Mouse (Mus musculus): Measurements from ENCODE around the gene Slc52a3.

Gene Slc52a3

DNA sequence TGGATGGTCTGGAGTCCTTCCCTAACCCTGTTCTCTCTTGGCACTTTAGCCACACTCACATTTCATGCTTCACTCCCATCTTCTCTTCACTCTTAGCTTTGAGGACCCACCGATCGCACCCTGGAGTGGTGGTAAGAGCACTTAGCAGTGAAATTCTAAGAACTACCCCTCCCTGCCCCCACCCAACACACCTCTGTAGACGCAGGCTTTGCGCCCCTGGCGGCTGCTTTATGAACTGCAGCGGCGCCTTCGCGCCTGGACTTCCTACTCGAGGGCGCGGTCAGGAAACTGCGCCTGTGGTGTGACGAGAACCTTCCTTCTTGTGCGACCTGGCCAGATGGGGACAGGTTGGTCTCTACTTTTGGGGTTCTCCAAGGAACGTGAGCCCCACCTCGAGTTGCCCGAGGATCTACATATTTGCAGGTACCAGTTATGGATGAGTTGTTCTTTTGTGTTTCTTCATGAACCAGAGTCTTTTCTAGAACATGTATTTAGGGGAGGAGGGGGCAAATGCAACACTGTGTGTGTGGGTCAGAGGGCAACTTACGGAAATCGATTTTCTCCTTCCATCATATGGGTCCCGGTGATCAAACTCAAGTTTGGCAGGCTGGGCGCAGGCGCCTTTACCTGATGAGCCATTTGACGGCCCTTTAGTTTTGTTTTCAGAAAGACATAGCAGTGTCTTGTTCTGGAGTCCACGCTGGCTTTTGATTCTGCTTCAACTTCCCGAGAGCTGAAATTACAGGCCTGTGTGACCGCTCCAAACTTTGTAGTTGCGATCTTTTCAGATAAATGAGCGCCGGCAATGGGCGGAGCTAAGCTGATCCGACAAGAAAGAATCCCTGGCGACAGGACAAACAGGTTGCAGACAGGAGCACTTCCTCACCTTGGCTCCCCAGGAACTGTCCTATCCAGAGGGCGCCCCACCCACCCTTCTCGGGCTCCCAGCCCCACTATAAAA is at the start of gene Slc52a3:
Slc52a3 (plus strand) TSS at position 283 of the 961 bp plus-strand sequence.
- peak; percentile 98 for DNase-seq

DNA sequence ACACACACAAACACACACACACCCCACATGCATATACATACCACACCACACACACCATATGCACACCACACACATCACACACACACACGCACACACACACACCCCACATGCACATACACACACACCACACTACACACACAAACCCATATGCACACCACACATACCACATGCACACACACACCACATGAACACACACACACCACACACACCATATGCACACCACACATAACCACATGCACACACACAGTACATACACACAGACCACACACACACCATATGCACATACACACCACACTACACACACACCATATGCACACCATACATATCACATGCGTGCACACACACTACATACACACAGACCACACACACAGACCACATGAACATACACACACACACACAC is 48.7 kb upstream of the Slc52a3 start:
- DNase-seq: no peak

DNA sequence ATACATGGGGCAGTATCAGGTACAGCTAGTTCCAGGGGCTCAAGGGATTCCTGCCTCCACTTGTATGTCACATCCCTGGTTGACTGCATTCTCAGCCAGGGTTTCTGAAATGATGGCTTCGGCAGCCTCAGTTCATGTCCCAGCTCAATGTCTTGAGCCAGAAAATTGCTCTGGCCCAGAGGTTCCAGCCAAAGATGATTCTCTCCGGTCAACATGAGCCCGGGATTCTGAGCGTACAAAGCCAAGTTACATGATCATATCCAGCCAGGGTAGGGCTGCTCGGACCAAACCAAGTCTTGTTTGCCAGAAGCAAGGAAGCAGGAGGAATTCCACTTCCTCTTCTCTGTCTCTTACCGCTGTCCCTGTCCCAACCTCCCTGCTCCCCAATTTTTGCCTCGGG is 48.0 kb upstream of the Slc52a3 start:
- peak; percentile 97 for DNase-seq

DNA sequence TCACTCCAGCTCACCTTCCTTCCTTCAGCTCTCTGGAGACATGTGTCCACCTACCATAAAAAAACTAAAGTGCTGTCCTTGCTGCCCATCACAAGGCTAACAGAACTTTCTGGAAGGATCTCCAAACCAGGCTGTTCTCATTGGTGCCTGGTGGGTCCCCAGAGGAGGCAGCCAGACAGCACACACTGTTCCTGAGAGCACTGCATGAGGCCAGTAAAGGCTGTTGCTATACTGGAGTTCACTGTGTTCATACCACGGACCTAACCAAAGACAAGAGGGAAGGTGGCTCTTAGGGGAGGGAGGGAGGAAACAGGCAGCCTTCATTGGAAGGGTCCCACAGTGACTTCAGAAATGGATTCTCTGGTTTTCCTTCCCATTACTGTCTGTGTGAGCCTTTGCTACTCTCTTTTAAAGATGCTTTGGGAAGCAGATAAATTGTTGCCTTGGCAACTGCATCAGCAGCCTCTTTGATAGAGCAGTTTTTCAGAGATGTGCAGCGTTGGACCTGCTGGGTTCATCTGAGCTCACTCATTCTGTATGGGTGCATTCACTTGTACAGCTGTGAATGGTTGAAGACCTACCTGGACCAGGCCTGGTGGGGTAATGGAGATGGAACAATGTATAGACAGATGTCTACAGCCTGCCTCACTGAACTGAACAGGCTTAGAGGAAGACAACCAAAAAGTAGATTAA is 47.1 kb upstream of the Slc52a3 start:
- peak; percentile 93 for DNase-seq

DNA sequence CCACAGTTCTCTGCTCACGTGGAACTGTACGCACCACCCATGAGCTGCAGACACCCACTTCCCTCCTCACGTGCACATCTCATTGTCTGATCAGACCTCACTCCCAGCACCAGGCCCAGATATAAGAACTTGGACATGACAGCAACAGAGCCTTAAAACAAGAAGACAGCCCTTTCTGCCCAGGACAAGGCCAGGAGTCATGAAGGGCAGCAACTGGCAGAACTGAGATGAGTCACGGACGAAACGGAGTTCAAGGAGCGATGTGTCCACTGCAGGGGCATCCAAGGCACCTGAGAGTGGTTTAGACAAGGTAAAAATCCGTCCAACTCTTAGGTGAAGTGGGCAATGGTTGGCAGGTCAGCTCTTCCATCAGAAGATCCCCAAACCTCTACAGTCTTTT is 42.6 kb upstream of the Slc52a3 start:
- DNase-seq: no peak

DNA sequence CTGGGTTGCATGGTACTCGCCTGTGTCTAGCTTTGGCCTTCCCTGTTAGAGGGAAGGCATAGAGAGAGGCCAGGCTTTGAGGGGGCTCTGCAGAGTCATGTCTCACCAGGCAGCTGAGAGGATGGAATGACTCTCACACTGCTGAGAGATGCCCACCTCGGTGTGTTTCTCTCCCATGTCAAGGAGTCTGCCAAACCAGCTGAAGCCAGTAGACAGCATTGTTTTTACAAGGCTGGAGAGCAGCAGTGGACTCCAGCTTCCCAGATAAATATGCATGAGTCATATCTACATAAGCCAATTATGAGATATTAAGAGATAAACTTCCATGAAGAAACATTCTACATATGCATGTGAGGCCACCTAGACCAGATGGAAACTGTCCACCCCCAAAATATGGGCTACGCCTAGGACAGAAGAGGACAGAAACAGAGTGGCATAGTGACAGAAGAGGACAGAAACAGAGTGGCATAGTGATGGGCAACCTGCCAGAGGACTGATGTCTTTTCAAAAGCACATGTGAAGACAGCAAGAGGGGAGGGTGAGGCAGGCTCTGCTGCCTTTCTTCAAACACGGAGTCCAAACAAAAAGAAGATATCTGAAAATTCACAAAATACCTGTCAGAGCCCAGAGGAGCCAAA is 39.7 kb upstream of the Slc52a3 start:
- DNase-seq: no peak

DNA sequence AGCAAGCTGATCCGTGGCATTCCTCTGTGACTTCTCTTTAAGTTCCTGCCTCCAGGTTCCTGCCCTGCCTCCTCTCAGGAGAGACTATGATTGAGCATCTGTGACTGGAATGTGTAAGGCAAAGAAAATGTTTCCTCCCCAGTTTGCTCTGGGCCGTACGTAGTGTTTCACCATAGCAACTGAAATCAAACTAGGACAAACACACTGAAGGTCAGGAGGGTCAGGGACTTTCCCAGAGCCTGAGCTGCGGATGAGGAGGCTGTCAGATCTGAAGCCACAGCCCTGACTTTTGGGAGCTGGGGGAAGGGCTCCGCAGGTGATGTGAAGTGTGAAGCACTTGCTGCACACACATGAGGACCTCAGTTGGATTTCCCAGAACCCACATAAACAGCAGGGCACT is 37.0 kb upstream of the Slc52a3 start:
- peak; percentile 96 for DNase-seq

DNA sequence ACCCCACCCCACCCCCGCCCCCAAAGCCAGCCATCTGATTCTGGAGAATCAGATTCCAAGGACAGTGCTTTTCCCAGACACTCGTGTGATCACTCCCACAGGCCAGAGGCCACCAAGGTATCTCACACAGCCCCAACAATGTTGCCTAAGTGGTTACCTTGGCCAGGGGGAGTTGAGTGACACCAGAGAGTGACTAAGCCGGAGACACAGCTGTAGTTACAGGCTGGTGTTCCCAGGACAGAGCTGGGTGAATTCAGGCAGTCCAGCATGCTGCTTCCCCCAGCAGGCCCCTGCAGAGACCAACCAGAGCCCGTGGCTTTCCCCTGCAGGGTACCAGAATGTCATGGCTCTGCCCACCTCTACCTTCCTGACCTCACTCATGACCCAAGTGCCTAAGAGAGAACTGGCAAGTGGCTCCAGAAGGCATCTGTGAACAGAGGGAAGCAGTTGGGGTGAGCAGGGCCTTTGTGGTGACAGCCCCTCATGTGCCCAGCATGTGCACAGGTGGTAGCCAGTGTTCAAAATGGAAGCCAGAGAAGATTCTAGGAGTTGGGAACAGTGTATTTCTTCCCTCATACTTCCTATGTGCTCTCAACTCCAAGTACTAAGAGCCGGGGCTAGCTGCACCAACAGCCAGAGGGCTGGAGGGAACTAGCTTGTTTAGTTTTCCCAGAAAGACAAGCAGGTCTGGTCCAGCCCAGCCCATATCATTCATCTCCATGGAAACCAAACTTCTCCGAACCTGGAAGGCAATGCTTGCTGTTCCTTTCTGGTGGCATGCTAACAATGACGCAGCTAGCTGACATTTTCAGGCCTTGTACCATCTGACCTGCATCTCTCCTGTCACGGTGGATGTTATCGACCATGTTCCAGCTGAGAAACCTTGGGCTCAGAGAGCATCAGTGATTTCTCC is 34.8 kb upstream of the Slc52a3 start:
- peak; percentile 83 for DNase-seq

DNA sequence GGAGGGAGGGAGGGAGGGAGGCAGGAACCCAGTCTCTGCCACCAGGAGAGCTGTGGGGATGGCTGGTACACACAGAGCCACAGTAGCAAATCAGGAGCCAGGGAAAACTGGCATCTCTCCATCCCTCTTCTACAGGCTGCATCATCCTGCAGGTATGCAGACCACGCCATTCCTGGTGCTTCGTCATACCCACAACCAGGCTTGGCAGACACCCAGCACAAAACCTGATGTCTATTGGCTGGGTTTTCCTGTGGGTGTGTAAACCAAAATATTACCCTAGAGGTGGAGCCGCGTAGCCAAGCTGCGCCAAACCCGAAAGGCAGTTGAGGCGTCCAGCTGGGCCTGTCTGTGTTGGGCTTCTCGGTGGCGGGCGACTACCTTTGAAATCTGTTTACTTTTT is 33.8 kb upstream of the Slc52a3 start:
- peak; percentile 97 for DNase-seq

DNA sequence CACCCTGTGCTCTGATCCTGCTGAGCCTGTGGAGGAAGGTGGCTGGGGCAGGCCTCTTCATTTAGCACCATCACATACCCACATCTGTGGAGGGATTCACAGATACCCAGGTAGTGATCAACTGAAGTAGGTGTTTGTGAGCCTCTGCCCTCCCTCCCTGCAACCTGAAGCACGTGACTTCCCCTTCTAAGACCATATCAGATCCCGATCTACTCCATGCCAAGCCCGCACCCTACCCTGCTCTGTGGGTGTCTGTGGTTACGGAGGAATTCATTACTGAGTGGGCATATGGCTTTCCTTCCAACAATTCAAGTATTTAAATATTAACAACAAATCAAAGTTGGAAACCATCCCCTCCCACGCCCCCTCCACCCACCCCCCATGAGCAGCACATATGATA is 33.0 kb upstream of the Slc52a3 start:
- DNase-seq: peak; percentile 80

DNA sequence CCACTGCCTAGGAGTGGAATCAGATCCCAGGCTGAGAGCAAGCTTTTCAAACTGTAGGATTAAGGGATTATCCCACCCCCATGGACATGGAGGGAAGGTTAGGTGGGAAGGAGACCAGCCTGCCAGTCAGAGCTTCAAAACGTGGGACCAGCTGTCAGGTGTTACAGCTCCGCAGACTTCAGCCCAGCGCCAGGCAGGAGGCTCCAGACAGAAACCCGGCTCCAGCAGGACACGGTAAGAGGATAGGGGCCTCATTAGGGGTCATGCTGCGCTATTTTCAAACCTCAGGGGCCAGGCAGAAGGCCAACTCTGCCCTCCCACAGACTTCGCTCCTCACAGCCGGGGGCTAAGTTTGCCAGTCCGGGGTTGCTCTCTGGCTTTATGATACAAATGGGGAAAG is 32.3 kb upstream of the Slc52a3 start:
- peak; percentile 86 for DNase-seq

DNA sequence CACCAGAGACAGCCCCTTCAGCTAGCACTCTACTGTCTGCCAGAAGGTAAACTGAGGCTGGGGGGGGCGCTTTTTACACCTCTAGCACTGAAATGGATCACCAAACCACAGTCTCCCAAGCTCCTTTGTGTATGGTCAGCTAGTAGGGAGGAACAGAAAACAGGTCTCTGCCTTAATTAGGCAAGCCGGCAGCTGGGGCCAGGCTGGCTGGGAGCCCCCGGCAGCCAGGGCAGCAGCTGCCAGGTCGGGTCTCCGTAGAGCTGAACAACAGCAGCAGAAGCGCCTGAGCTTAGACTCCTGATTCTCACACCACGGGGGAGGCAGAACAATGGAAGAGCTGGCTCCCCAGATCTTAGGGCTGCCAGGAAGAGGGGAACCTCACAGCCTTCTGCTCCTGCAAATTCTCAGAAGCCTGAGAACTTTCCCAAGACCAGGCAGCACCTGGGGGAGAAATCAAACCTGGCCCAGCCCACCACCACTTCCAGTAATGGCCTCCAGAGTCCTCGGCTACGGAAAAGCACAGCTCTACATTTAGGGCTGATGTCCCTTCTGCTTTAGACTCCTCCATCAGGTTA is 29.0 kb upstream of the Slc52a3 start:
- DNase-seq: peak; percentile 85

DNA sequence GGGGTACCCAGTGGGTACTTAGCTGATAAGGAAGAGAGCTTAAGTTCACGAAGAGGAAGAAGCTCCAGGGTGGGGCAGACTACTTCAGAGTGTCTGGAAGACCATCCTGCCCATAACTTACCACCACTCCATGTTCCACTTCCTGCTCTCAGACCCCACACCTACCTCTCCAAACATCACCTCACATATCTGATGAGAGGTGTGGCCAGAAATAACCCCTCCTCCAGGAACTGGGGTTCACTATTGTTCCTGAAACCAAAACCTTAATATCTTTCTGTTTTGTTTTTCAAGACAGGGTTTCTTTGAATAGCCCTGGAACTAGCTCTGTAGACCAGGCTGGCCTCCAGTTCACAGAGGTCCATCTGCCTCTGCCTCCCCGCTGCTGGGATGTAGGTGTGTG is 28.5 kb upstream of the Slc52a3 start:
- no peak for DNase-seq

DNA sequence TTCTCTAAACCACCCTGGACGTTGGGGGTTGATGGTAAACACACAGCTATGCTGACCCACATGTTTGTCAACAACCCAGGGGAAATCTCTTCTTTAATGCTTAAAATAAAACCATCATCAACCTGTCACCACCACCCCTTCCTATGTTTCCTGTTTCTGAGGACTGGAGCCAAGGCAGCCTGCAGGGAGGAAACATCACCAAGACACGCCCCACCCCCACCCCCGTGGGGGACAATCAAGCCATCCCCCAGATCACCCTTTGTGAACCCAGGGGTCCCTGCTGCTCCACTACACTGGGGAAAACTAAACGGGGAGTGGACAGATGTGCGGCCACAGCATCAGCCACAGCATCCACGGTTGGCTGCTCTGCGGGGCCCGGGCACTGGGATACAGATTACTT is 27.9 kb upstream of the Slc52a3 start:
- DNase-seq: peak; percentile 96

DNA sequence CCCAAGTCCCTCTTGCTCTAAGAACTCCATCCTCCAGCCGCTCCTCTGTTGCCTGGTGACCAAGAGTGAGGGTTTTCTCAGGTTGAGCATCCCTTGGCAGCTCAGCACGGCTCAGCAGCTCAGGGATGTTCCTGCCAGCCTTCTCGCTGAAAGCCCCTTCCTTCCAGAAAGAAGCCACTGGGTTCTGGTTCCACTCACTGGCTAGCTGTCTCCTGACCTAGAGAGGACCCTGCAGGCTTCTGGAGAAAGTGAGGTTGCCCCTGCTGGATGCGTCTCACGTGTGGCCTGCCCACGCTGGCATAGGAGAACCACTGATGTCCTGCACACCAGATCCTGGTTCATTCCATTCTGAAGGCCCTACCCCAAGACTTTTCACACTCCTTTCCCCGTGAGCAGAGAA is 27.3 kb upstream of the Slc52a3 start:
- DNase-seq: peak; percentile 87

DNA sequence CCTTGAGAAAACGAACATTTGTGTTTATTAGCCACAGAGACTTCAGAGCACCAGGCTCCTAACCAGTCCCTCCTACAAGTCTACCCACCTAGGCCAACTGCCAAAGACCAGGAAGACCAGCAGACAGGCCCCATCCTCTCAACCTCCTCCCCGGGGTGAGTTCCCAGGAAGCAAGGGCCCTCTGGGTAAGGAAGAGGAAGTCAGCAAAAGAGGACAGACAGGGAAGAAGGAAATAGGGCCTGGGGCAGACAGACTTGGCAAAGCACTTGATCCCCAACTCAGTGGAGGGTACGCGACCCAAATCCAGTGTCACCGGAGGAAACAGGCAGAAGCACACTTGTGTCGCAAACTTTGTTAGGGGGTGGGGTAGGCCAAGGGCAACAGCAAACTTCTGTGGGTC is 26.9 kb upstream of the Slc52a3 start:
- DNase-seq: peak; percentile 93

DNA sequence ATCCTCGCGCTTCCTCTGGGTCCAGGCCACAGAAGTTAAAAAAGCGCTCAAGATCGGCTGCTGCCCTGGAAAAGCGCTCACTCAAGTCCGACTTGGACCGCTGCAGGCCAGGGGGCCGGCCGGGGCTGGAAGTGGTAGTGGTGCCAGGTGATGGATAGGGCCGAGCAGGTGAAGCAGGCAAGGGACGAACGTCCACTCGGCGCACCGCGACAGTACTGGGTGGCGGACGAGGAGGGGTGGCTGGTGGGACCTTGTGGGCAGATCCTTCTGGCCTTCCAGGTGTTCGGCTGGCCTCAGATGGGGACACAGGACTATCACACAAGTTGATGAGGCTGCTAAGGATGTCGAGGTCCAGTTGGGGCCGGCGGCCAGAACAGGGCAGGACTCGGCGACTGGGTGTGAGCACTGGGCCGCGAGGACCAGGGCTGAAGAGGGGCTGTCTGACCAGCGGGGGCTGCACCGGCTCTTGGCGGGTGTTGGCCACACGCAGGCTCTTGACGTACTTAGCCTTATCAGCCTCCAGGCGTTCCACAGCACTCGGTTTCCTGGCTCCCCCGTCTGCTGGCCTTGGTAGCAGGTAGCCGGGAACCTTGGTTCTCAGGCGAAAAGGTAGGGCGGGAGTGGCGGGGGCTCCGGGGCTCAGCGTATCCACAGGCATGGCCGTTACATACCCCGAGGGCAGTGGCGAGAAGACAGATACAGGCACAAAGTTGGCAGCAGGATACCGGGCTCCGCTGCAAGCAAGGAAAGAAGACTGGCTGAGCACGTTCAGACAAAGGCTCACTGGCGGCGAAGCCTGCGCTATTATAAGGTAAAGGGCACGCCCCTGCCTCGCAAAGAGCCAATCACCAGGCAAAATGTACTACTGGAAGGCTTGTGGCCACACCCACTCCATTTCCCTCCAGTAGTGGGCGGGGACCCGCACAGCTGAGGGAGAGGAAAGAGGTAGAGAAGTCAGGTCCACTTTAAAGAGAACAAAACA is 25.8 kb upstream of the Slc52a3 start:
- peak; percentile 99 for DNase-seq

DNA sequence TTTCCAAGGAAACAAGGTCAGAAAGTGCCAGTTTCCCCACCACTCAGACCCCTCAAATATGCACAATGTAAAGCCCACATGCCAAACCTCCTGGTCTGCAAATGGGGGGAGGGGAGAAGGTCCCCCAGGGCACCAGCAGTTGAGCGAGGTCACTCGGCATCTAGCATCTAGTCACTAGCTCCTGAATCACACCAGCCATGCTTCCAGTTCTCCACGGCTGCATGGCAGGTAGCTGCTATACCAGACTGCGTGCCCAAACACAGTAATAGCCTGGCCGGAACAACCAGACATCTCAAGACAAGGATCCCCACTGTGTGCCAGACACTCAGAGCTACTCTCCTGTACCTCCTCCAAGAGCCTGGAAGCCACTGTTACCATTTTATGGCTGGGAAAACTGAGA is 24.6 kb upstream of the Slc52a3 start:
- DNase-seq: peak; percentile 83

DNA sequence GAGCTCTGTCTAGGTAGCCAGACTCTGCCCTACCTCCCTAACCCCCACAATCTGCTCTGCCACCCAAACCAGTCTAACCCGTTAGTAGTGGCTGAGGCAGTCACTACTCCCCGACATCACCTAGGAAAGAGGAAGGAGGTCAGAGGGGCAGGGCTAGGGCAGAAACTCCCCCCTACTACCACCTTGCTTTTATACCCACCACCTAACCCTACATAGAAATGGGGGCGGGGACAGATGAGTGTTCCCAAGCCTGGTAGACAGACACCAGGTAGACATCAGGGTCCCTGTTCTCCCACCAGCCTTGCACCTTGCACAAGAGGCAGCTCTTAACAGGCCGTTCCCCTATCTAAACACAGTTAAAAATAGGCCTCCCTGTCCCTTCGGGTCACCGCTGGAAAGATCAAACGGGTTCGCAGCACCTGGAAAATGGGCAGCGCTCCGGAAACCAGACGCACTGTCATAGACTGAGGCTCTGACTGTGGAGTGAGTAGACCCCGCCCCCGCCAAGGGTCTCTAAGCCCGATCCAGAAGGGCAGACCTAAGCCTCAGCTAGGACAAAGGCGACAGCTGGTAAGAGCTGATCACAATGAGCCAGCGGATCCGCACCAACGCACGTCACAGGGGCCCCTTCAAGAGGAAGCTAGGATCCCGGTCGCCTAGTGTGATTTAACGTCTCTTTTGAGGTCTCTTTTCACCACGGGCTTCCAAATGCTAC is 23.3 kb upstream of the Slc52a3 start:
- DNase-seq: peak; percentile 94
